Mouse (Mus musculus): ENCODE data around the gene Sem1. TPM values are rescaled to one million over a fixed set of nuclear protein-coding genes. Genes with fewer than 3 reads are reported as not detected.

Gene Sem1
- polyA plus RNA-seq (2015; fragmentation: Illumina TruSeq; extraction: RNeasy Lipid Tissue Mini Kit (QIAGEN cat#74804); ENCODE audit: insufficient read depth, low read depth, low replicate concordance) = 20.4 TPM

DNA sequence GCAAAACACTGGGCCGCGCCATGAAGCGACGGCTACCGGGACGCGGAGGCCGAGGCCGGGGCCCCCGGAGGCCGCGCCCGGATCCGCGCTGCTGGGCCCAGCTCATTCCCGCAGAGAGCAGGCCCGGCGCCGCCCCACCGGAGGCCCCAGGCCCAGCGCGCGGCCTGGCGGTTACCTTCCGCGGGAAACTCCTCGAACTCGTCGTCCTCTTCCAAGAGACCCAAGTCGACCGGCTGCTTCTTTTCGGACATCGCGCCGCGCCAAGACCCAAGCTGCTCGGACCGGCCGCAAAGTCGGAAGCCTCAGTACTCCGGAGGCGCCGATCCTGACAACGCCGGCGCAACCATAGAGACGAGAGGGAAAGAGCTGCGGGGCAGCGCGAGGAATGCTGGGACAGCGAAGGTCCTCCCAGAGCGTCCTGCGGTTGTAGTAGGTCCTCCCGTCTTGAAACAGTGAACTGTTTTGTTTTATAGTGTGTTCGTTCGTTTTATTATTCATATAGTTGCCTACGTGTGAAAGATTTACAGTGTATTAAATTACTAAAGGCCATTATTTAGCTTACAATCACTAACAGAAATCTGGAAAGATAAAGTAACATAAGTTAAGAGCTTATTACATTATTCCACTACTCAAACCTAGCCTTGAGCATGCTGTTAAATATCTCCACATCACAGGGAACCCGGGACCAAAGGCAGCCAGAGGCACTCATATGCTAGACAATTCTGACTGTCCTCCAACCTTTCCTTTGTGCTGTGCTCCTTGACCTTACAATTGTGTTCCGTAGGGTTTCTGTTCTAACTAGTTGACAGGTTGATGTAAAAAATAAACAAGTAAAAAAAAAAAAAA lies at the start of gene Sem1:
TSS of gene Sem1 (minus strand) at position 360 of the 846 bp plus-strand sequence.

Data from pancreas, adult 10 weeks (tissue).